Mouse (Mus musculus) heart, postnatal 0 days (tissue): Measurements from ENCODE around the gene Spag9.

Source experiments
- CTCF ChIP-seq: IDR thresholded peaks from 2 replicates; pipeline ENCODE4 v1.5.1; 2016; ENCODE audit warnings: antibody characterized with exemption, control low read depth, low read depth
- EP300 ChIP-seq: IDR thresholded peaks from 2 replicates; pipeline ENCODE4 v1.6.1; 2016; ENCODE audit warnings: antibody characterized with exemption, low read depth

- TF ChIP-seq CTCF = no peak
- TF ChIP-seq EP300 = no peak
Observed at GRCm38 (mm10) chr11:93965391-93965790, 30.5 kb upstream of the Spag9 start.
